Mouse (Mus musculus): Measurements from ENCODE around the gene Sec24b.

- TF ChIP-seq POLR2A (IDR thresholded peaks at IDR 0.05; ENCODE audit: low read depth, low read length): no peak
- TF ChIP-seq CTCF (conservative IDR thresholded peaks at IDR 0.05; ENCODE audit: insufficient read depth, insufficient read length, low read depth, low read length): peak; percentile 27; the same call in 1 of the 2 replicates
Observed at GRCm38 (mm10) chr3:130079794-130080193, 18.4 kb upstream of the Sec24b start.

Data from kidney, adult 2 months (tissue).